Mouse (Mus musculus) right cerebral cortex, postnatal 10 days (tissue): ENCODE measurements around the gene Snu13.

Experiments
- DNase-seq, 2 experiments: peaks; one replicate each; pipeline ENCODE4 v3.0.0; 2021; ENCODE audit warnings: low spot score in 2 of 2

Snu13 gene

GRCm38 (mm10) chr15:82047080-82047883 is at the start of gene Snu13:
Gene Snu13 (minus strand): TSS chr15:82047598.
- peak; percentile 95 to 96 for DNase-seq

GRCm38 (mm10) chr15:82091061-82091460 is 43.7 kb upstream of the Snu13 start:
- no peak for DNase-seq

- peak in 1 of 2 experiments; percentile 43 for DNase-seq
Observed at GRCm38 (mm10) chr15:82087266-82087665, 39.9 kb upstream of the Snu13 start.

GRCm38 (mm10) chr15:82086131-82086530 is 38.7 kb upstream of the Snu13 start:
- DNase-seq = no peak

GRCm38 (mm10) chr15:82085606-82086005 is 38.2 kb upstream of the Snu13 start:
- DNase-seq = no peak

- DNase-seq = peak; percentile 52 to 56
Observed at GRCm38 (mm10) chr15:82081161-82081560, 33.8 kb upstream of the Snu13 start.

- DNase-seq = no peak
Observed at GRCm38 (mm10) chr15:82079883-82080282, 32.5 kb upstream of the Snu13 start.

GRCm38 (mm10) chr15:82073490-82073889 is 26.1 kb upstream of the Snu13 start:
- DNase-seq = no peak

- DNase-seq = no peak
Observed at GRCm38 (mm10) chr15:82071816-82072469, 24.5 kb upstream of the Snu13 start.

GRCm38 (mm10) chr15:82069898-82070297 is 22.5 kb upstream of the Snu13 start, which contains the start of gene Mei1:
Gene Mei1 (plus strand): TSS chr15:82069996.
- no peak for DNase-seq

- DNase-seq = peak; percentile 69 to 82
Observed at GRCm38 (mm10) chr15:82065511-82065910, 18.1 kb upstream of the Snu13 start.

- DNase-seq = no peak
Observed at GRCm38 (mm10) chr15:82063909-82064308, 16.5 kb upstream of the Snu13 start.

GRCm38 (mm10) chr15:82058719-82059201 is 11.4 kb upstream of the Snu13 start, which contains the start of gene 4930407I10Rik:
Gene 4930407I10Rik (plus strand): TSS chr15:82059151.
- DNase-seq = no peak

- no peak for DNase-seq
Observed at GRCm38 (mm10) chr15:82052544-82052943, 5.1 kb upstream of the Snu13 start.

GRCm38 (mm10) chr15:82046246-82046891 is 1.0 kb downstream of the Snu13 start:
- DNase-seq = peak in 1 of 2 experiments; percentile 48

GRCm38 (mm10) chr15:82044166-82044784 is 3.1 kb downstream of the Snu13 start:
- no peak for DNase-seq

GRCm38 (mm10) chr15:82040650-82041049 is 6.7 kb downstream of the Snu13 start:
- peak; percentile 58 to 59 for DNase-seq

- peak in 1 of 2 experiments; percentile 45 for DNase-seq
Observed at GRCm38 (mm10) chr15:82035904-82036689, 11.3 kb downstream of the Snu13 start.

- no peak for DNase-seq
Observed at GRCm38 (mm10) chr15:82033762-82034161, 13.6 kb downstream of the Snu13 start, which contains the start of gene Desi1. Gene Desi1 (minus strand): TSS chr15:82033862.

GRCm38 (mm10) chr15:82032386-82032785 is 15.0 kb downstream of the Snu13 start:
- no peak for DNase-seq

- DNase-seq = no peak
Observed at GRCm38 (mm10) chr15:82027726-82028125, 19.7 kb downstream of the Snu13 start.
